Mouse (Mus musculus) cortical plate, adult 2 months (tissue): ENCODE data around the gene Smpd1. TPM values are rescaled to one million over a fixed set of nuclear protein-coding genes. Genes with fewer than 3 reads are reported as not detected.

Source experiments
- H3K27ac ChIP-seq: fragments of 200-500 bp; 2 replicates; pipeline ENCODE4 v1.5.1; 2012; ENCODE audit warnings: low read length, control low read depth, inconsistent platforms; ENCODE audit not compliant: insufficient read depth
- H3K4me1 ChIP-seq: fragments of 200-500 bp; 2 replicates; pipeline ENCODE4 v1.6.1; 2011; ENCODE audit warnings: low read length; ENCODE audit not compliant: control insufficient read depth, insufficient read depth
- H3K4me3 ChIP-seq: fragments of 200-500 bp; 2 replicates; pipeline ENCODE4 v1.5.1; 2011; ENCODE audit warnings: mild to moderate bottlenecking, low read length, control low read depth; ENCODE audit not compliant: insufficient read depth
- CTCF ChIP-seq: fragments of 200-500 bp; IDR thresholded peaks from 2 replicates; pipeline ENCODE4 v1.5.1; 2011; ENCODE audit warnings: mild to moderate bottlenecking, control low read depth, low read length; ENCODE audit not compliant: insufficient read depth; ENCODE audit errors: extremely low read depth
- POLR2A ChIP-seq: fragments of 200-500 bp; IDR thresholded peaks from 2 replicates; pipeline ENCODE4 v1.6.1; 2011; ENCODE audit warnings: mild to moderate bottlenecking, low read length, control low read depth; ENCODE audit not compliant: insufficient read depth; ENCODE audit errors: extremely low read depth
- polyA plus RNA-seq: library from polyadenylated mRNA; depleted of rRNA; stranded (reverse); fragments of >200 nt; gene quantifications from 2 replicates; pipeline ENCODE4 v1.2.3, GENCODE M21; 2012; rRNA removed

Smpd1 gene
- polyA plus RNA-seq, 1 experiment = 93.2 TPM

DNA sequence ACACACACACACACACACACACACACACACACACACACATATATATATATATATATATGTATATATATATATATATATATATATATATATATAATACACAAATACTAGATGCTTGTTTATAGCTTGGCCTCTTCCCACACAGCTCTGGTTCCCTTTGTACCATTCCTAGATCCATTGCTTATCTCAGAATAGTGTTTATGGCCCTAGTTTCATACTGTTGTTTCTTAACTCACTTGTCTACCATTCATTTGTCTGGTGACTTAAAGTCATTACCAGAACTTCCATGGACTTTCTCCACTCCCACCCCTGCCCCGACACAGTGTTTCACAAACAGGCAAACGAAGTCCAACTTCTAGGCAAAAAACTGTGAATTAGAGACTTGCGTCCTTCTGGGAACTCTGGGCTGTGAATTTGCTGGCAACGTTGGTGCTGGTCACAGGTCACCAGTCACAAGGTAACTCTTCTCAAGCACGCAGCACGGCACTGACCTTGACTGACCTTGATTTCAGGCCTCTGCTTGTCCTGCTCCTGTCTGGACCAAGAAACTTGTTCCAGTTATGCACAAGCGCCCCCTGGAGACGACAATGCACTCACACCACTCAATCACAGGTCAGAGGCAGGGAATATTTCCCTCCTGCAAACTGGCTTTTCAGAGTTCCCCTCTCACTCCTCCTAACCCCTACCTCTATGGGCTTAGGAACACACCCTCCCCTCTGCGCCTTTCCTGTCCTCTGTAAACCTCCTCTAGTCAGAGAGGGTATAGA, 48.9 kb downstream of the Smpd1 start:
- Histone ChIP-seq H3K4me3 (no peak overlapping the region), H3K27ac (no peak overlapping the region), H3K4me1 (no peaks in the 10 kb centered on the region)
- TF ChIP-seq CTCF (peak; percentile 79), POLR2A (no peak)

Other genes starting within 250 kb of the Smpd1 start
- not detected in 2 replicates for gene Olfr689, start 243.2 kb upstream of the Smpd1 start, polyA plus RNA-seq
- 0.77 and 0.78 TPM in 2 replicates for gene Olfr690, start 220.3 kb upstream of the Smpd1 start, polyA plus RNA-seq
- 0.72 and 0.88 TPM in 2 replicates for gene Olfr691, start 212.1 kb upstream of the Smpd1 start, polyA plus RNA-seq
- not detected in 2 replicates for gene Olfr692, start 186.1 kb upstream of the Smpd1 start, polyA plus RNA-seq
- not detected in 2 replicates for gene Gm5901, start 179.3 kb upstream of the Smpd1 start, polyA plus RNA-seq
- 48.8 and 50.2 TPM in 2 replicates for gene Fam160a2, start 154.3 kb upstream of the Smpd1 start, polyA plus RNA-seq
- gene Cnga4, start 149.8 kb upstream of the Smpd1 start, polyA plus RNA-seq = 1.8 and 2.3 TPM in 2 replicates
- gene Cckbr, start 128.6 kb upstream of the Smpd1 start, polyA plus RNA-seq = 99.5 and 100 TPM in 2 replicates
- gene Cavin3, start 72.1 kb upstream of the Smpd1 start, polyA plus RNA-seq = 30.9 and 32.1 TPM in 2 replicates
- gene Apbb1, start 27.3 kb downstream of the Smpd1 start, polyA plus RNA-seq = 564 and 565 TPM in 2 replicates
- 0.93 and 0.94 TPM in 2 replicates for gene Hpx, start 45.8 kb downstream of the Smpd1 start, polyA plus RNA-seq
- 152 and 176 TPM in 2 replicates for gene Trim3, start 79.2 kb downstream of the Smpd1 start, polyA plus RNA-seq
- gene Timm10b, start 85.7 kb downstream of the Smpd1 start, polyA plus RNA-seq = 123 and 138 TPM in 2 replicates
- gene Arfip2, start 86.1 kb downstream of the Smpd1 start, polyA plus RNA-seq = 122 and 127 TPM in 2 replicates
- gene Gm45799, start 86.2 kb downstream of the Smpd1 start, polyA plus RNA-seq = 56.6 and 57.3 TPM in 2 replicates
- 7.9 and 8.0 TPM in 2 replicates for gene Dnhd1, start 96.5 kb downstream of the Smpd1 start, polyA plus RNA-seq
- 153 TPM in 2 replicates for gene Ilk, start 182.2 kb downstream of the Smpd1 start, polyA plus RNA-seq
- 8.4 and 10.0 TPM in 2 replicates for gene Rrp8, start 183.0 kb downstream of the Smpd1 start, polyA plus RNA-seq
- 174 and 179 TPM in 2 replicates for gene Taf10, start 190.0 kb downstream of the Smpd1 start, polyA plus RNA-seq
- gene Tpp1, start 197.9 kb downstream of the Smpd1 start, polyA plus RNA-seq = 92.3 and 93.2 TPM in 2 replicates
- 4.2 and 5.2 TPM in 2 replicates for gene Dchs1, start 233.3 kb downstream of the Smpd1 start, polyA plus RNA-seq